Mouse (Mus musculus) lung, embryonic 16.5 days (tissue): ENCODE measurements around the gene Elfn2. TPM values are rescaled to one million over a fixed set of nuclear protein-coding genes. Genes with fewer than 3 reads are reported as not detected.

Source experiments
- ATAC-seq: fragments of 200-750 bp; cut with Nextera tagmentation; 2 replicates; pipeline ENCODE4 v1.8.0; 2017; ENCODE audit warnings: low read depth, mild to moderate bottlenecking, moderate library complexity
- H3K27ac ChIP-seq: fragments of 300-500 bp; sonication (generic); 2 replicates; pipeline ENCODE4 v1.5.1; 2014; ENCODE audit warnings: mild to moderate bottlenecking, control low read depth, low read length
- H3K27me3 ChIP-seq: fragments of 300-500 bp; sonication (generic); 2 replicates; pipeline ENCODE4 v1.6.1; 2014; ENCODE audit warnings: low read depth, low read length, mixed read lengths; ENCODE audit not compliant: control insufficient read depth, insufficient read depth
- H3K36me3 ChIP-seq: fragments of 300-500 bp; sonication (generic); 2 replicates; pipeline ENCODE4 v1.6.1; 2014; ENCODE audit warnings: low read length; ENCODE audit not compliant: control insufficient read depth, insufficient read depth
- H3K4me1 ChIP-seq: fragments of 300-500 bp; sonication (generic); replicated peaks from 2 replicates; pipeline ENCODE4 v1.6.1; 2014; ENCODE audit warnings: low read length, mixed read lengths; ENCODE audit not compliant: control insufficient read depth, insufficient read depth
- H3K4me2 ChIP-seq: fragments of 300-500 bp; sonication (generic); 2 replicates; pipeline ENCODE4 v1.6.1; 2014; ENCODE audit warnings: low read depth, low read length, control low read depth
- H3K4me3 ChIP-seq: fragments of 300-500 bp; sonication (generic); 2 replicates; pipeline ENCODE4 v1.5.1; 2014; ENCODE audit warnings: mild to moderate bottlenecking, low read length, control low read depth
- H3K9ac ChIP-seq: fragments of 300-500 bp; sonication (generic); 2 replicates; pipeline ENCODE4 v1.6.1; 2014; ENCODE audit warnings: low read length, control low read depth
- H3K9me3 ChIP-seq: fragments of 300-500 bp; sonication (generic); 2 replicates; pipeline ENCODE4 v1.6.1; 2016; ENCODE audit warnings: low read length; ENCODE audit not compliant: control insufficient read depth
- WGBS: fragments of 180-500 bp; shearing (Covaris S2); extraction: QIAGEN DNeasy Blood & Tissue Kit; methylation state at CpG from one replicate; pipeline ENCODE4 v1.1.7; 2014; 5-methylcytosine and 5-hydroxymethylcytosine counted together
- polyA plus RNA-seq: library from polyadenylated mRNA; unstranded; fragments of >200 nt; fragmentation: Nextera tagmentation; extraction: Ambion mirVana; gene quantifications from 2 replicates; pipeline ENCODE4 v1.2.1, GENCODE M21; 2015

Elfn2 gene
- polyA plus RNA-seq: 0.09 and 0.15 TPM in 2 replicates

DNA sequence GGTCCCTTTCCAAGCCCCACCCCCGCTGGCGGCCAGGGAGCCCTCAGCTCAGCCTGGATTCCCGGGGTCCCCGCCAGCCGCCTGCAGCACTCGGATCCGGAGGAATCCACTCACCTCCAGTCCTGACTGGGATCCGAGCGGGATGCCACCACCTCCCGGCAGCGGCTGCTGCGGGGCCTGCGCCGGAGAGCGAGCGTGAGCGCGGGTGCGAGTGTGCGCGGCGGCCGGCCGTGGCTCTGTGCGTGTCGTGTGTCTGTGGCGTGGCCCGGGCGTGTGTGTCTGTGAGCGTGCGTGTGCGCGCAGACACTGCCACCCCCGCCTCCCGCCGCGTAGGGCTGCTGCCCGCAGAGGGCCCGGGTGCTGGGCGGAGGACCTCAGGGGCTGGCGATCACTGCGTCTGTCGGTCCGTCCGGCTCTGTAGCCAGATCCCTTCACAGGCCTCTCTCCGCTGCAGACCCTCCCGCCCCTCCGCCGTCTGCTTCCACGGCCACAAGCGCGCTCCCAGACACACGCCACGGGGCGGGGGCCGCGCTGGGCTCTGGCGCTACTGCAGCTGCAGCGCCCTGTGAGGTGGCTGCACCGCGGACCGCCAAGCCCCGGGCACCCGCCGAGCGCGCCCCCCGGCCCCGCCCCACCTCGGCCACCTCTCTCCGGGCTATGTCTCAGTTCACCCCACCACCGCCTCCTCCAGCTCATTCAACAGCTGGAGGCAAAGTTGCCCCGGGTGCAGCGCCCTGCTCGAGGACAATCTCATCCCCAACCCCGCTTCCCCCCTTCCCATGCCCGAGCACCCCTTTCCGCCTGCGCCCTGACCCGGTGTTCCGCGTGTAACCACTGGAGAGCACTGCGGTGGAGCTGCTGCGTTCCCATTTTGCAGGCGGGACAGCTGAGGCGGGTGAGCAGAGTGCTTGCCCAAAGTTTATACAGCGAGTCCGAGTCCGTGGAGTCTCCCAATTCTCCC is at the start of gene Elfn2:
Gene Elfn2, minus strand, starts transcription at position 482 of the 961 bp plus-strand sequence.
- peak within 1 kb of the TSS; percentile 44 for H3K4me3 ChIP-seq
- peak within 1 kb of the TSS; percentile 29; the same call in 1 of the 2 replicates for H3K9ac ChIP-seq
- H3K9me3 ChIP-seq: no peaks in the 10 kb centered on the region
- ATAC-seq: peak; percentile 24; the same call in 1 of the 2 replicates
- H3K27ac ChIP-seq: no peak within 1 kb of the TSS
- H3K36me3 ChIP-seq: no peaks in the 10 kb centered on the region
- 2% methylated on average over 48 of the region's 89 CpGs for WGBS
- H3K4me1 ChIP-seq: peaks cover 7% of the 10 kb centered on the region
- H3K4me2 ChIP-seq: peak within 1 kb of the TSS; percentile 66
- peaks cover 66% of the 10 kb centered on the region for H3K27me3 ChIP-seq

DNA sequence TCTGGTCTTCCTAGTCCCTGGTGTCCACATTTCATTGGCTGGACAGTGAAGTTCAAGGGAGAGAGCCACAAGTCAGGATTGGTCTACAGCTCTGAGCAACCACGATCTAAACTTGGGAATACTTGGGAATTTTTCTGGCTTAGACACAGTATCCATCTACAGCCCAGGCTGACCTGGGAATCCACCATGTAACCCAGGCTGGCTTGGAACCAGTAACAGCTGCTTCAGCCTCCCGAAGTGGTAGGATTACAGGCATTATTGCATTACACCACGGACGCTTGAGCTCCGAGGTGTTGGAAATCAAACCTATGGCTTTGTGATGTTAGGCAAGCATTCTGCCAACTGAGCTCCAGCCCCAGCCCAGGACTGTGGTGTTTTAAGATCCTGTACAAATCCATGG is 45.1 kb upstream of the Elfn2 start:
- no peak for ATAC-seq
- Histone ChIP-seq H3K4me1 (no peaks in the 10 kb centered on the region), H3K27me3 (no peaks in the 10 kb centered on the region), H3K9ac (no peak overlapping the region), H3K36me3 (no peaks in the 10 kb centered on the region), H3K4me2 (no peak overlapping the region), H3K4me3 (no peak overlapping the region), H3K27ac (no peak overlapping the region), H3K9me3 (0 out of 2 replicates have a peak, but pooled peaks cover under 1% of the 10 kb centered on the region)
- WGBS: 78% methylated on average over 5 of the region's 5 CpGs

DNA sequence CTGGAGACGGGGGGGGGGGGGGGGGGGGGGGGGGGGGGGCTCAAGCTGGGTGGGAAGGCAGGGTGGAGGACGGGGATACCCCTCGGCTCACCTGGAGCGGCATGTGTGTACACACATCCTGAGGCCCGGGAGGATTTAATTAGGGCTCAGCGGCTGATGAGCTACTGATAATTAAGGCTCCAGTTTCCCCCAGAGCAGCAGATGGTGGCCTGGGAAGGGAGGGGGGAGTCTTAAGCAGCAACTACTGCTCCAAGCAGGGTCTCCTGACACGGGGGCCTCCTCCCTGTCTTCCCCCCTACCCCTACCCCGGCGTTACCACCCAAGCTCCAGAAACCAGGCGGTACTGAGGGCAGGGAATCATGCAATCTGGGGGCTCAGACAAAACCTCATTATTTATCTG is 44.6 kb upstream of the Elfn2 start:
- no peak overlapping the region for H3K9ac ChIP-seq
- no peaks in the 10 kb centered on the region for H3K4me1 ChIP-seq
- no peak overlapping the region for H3K4me2 ChIP-seq
- H3K4me3 ChIP-seq: no peak overlapping the region
- no peak overlapping the region for H3K27ac ChIP-seq
- no peaks in the 10 kb centered on the region for H3K36me3 ChIP-seq
- WGBS: 44% methylated on average over 9 of the region's 10 CpGs
- ATAC-seq: no peak
- H3K27me3 ChIP-seq: no peaks in the 10 kb centered on the region
- no peaks in the 10 kb centered on the region for H3K9me3 ChIP-seq

DNA sequence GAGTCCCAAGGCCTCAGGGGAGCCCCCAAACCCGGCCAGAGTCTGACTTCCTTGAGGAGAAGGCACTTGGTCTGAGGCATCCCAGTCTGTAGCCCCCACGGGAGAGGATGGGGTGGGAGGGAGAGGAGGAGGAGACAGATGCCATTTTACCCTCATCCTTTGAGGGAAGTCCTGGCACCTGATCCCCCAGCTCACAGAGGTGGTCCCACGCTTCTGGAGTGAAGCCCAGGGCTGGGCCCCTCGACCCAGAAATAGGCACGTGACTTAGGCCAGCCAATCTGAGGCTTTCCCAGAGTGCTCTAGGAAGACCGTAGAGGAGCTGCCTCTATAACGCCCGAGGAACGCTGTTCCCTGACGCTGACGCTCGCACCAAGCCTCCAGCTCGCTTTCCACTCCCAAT is 42.5 kb upstream of the Elfn2 start:
- no peak overlapping the region for H3K4me2 ChIP-seq
- no peak overlapping the region for H3K4me3 ChIP-seq
- no peak overlapping the region for H3K27ac ChIP-seq
- H3K9me3 ChIP-seq: no peaks in the 10 kb centered on the region
- ATAC-seq: no peak
- no peak overlapping the region for H3K9ac ChIP-seq
- no peaks in the 10 kb centered on the region for H3K36me3 ChIP-seq
- H3K4me1 ChIP-seq: no peaks in the 10 kb centered on the region
- WGBS: 69% methylated on average over 13 of the region's 13 CpGs
- no peaks in the 10 kb centered on the region for H3K27me3 ChIP-seq

DNA sequence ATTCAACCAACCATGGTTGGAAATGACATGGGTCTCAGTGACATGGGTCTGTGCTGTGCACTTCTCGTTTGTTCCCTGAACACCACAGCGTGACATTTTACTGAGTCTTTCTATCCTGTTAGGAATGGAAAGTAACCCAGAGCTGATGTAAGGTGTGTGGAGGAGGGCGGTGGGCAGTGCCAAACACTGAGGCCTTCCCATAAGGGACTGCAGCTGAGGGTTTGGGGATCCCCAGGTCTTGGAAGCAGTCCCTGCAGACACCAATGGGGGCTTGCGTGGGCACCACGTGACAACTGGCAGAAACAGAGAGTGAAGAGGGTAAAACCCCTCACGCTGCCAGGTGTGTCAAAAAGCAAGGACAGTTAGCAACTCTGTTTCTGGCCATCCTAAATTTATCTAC is 39.6 kb upstream of the Elfn2 start:
- H3K4me1 ChIP-seq: no peaks in the 10 kb centered on the region
- 87% methylated on average over 6 of the region's 6 CpGs for WGBS
- H3K4me3 ChIP-seq: no peak overlapping the region
- no peaks in the 10 kb centered on the region for H3K36me3 ChIP-seq
- H3K27me3 ChIP-seq: no peaks in the 10 kb centered on the region
- H3K9me3 ChIP-seq: no peaks in the 10 kb centered on the region
- no peak overlapping the region for H3K9ac ChIP-seq
- no peak overlapping the region for H3K27ac ChIP-seq
- no peak overlapping the region for H3K4me2 ChIP-seq
- ATAC-seq: no peak

DNA sequence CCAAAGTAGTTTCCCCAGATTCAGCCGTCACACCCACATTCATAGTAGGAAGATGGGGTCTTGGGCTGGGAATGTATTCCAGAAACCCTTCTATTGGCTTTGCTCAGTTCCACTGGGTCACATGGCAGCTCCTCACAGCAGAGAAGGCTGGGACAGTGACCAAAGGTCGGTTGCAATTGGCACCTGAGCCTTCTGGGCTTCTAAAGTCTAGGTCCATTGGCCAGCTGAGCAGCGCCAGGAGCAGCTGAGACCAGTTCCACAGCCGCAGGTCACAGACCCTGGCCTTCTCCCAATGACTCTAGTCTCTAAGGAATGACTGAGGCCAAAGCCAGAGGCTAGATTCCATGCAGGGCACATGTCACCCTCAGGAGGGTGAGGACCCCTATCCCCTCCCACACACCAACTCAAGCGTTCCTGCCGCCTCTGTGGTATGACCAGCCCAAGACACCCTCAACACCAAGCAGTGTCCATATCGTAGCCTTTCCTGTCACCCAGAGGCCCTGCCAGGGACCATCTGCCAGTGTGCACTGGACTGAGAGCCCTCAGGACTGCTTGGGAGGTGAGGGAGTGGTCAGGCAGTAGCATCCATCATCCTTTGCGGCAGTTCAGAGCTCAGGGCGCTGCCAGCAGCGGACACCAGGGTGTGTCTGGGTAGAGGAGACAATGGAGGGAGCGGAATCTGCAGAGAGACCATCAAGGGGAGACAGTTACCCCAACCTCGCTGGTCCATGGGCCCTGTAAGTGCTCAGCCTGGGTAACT is 37.6 kb upstream of the Elfn2 start:
- no peak for ATAC-seq
- Histone ChIP-seq H3K27me3 (no peaks in the 10 kb centered on the region), H3K4me1 (no peaks in the 10 kb centered on the region), H3K27ac (no peak overlapping the region), H3K36me3 (no peaks in the 10 kb centered on the region), H3K4me3 (no peak overlapping the region), H3K9ac (no peak overlapping the region), H3K4me2 (no peak overlapping the region), H3K9me3 (no peaks in the 10 kb centered on the region)
- WGBS: 60% methylated on average over 12 of the region's 12 CpGs

DNA sequence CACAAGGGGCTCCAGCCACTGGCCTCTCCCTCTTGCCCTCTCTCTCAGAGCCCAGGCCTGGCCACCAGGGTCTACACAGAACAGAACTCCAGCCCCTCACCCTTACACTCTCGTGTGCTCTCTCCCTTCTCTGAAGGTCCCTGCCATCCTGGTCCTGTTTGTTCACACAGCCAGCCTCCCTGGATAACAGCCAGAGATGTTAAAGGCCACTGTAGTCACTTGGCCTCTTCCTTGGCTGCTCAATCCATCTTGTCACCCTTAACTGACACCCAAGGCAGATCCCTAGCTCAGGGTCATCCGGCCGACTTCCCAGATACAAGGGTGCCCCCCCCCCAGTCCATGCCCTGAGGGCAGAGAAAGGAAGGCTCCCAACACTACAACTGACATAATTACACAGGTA is 36.7 kb upstream of the Elfn2 start:
- WGBS: 39% methylated on average over 3 of the region's 3 CpGs
- H3K4me2 ChIP-seq: no peak overlapping the region
- H3K27me3 ChIP-seq: no peaks in the 10 kb centered on the region
- no peak for ATAC-seq
- H3K36me3 ChIP-seq: no peaks in the 10 kb centered on the region
- H3K27ac ChIP-seq: no peak overlapping the region
- H3K4me3 ChIP-seq: no peak overlapping the region
- H3K4me1 ChIP-seq: no peaks in the 10 kb centered on the region
- no peak overlapping the region for H3K9ac ChIP-seq
- no peaks in the 10 kb centered on the region for H3K9me3 ChIP-seq

DNA sequence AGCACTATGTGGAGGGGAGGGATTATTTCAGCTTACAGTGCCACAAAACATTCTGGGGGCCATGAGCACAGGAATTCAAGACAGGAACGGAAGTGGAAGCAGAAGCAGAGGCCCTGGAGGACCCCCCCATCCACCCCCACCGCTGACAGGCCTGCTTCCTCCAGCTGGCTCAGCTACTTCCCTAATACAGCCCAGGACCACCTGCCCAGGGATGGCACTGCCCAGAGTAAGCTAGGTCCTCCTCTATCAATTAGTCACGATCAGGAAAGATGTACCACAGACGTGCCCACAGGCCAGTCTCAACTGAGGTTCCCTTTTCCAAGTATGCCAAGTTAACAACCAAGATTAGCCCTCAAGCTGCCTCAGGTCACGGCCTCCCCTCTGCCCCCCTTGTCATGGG is 35.6 kb upstream of the Elfn2 start:
- Histone ChIP-seq H3K9ac (no peak overlapping the region), H3K9me3 (no peaks in the 10 kb centered on the region), H3K4me3 (no peak overlapping the region), H3K4me2 (no peak overlapping the region), H3K36me3 (no peaks in the 10 kb centered on the region), H3K4me1 (no peaks in the 10 kb centered on the region), H3K27ac (no peak overlapping the region), H3K27me3 (no peaks in the 10 kb centered on the region)
- ATAC-seq: no peak
- WGBS: 65% methylated on average over 5 of the region's 5 CpGs

DNA sequence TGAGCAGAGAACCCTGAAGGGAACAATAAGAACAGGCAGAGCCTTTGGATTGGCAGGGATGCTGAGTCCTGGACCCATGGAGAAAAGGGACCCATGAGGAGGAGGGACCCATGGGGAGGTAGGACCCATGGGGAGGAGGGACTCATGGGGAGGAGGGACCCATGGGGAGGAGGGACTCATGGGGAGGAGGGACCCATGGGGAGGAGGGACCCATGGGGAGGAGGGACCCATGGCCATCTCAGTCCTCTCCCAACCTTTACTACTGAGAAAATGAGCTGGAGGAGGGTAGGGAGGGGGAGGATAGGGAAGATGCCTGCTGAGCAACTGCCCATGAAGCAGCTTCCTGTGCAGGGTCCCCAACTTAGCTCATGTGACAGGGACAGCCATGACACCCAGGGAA is 34.4 kb upstream of the Elfn2 start:
- Histone ChIP-seq H3K4me3 (no peak overlapping the region), H3K9ac (no peak overlapping the region), H3K4me2 (no peak overlapping the region), H3K9me3 (no peaks in the 10 kb centered on the region), H3K27me3 (no peaks in the 10 kb centered on the region), H3K4me1 (no peaks in the 10 kb centered on the region), H3K27ac (no peak overlapping the region), H3K36me3 (no peaks in the 10 kb centered on the region)
- ATAC-seq: no peak
